Mouse (Mus musculus) kidney, postnatal 4 days (tissue): ENCODE measurements around the gene Faim2.
A peak's percentile ranks its signal among the peaks of the same experiment; 100 is the strongest.

Source experiments
- DNase-seq, 2 experiments: peaks; one replicate each; pipeline ENCODE4 v3.0.0; 2021; ENCODE audit warnings: mixed read lengths in 2 of 2

The Faim2 gene

DNA sequence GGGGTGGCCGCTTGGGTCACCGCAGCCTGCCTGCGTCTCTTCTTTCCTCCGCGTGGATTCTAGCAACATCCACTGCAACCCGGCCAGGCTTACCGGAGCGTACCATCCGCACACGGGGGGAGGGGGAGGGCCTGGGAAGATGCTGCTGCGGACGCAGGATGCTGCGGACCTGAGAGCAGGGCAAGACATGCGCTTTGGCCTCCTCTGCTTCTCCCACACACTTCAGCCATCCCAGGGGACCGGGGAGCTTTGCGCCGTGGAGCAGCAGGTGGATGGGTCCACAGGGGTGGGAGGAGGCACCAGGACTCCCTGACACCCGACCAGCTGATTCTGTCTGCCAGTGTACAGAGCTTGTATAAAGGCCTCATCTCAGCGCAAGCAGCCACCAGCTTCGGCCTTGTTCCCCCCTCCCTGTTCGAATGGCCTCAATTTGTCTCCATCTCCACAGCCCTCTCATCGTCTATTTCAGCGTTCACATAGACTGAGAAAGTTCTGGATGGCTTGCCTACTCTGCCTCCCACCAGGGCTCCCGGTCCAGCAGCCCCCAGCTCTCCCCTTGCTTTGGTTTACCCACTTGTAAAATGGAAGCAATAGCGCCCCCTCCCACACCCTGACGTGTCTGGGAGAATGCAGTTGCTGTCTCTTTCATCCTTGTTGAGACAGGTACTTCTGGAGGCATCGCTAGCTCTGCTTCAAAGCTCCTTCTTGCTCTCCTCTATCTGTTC, at the start of gene Faim2:
TSS of gene Faim2 (minus strand) at position 537 of the 725 bp plus-strand sequence.
- DNase-seq, result peak; percentile 27 to 33

DNA sequence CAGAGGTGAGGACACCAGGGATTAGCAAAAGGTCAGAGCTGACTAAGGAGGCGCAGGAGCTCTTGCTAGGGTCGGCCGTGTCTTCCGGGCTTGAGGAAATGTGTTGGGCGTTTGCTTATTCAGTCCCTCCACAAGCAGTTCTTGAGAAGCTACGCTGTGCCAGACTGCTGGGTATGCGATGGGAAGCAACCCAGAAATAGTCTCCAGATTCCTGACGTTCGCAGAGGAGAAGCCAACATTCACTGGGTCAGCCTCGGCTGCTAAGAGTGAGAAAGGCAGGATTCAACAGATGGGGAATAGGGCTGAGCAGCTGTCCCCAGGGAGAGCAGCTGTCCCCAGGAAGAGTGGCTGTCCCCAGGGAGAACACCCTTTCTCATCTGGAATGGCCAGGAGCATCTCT, 41.2 kb upstream of the Faim2 start:
- DNase-seq, result no peak

DNA sequence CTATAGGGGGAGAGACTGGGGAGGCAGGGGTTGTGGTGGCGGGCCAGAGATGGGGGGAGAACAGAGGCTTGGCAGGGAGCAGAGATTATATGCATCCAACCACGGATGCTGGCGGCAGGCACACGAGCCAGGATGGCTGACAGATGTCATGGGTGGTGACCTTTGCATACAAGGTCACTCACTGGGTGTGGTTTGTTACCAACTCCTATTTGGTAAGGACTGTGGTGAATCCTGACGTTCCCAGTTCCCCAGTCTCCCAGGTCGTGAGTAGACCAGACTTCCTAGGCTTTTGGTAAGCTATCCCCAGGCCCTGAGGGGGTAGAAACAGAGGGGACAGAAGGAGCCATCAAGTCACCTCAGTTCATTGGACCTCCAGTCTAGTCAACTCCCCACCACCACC, 40.7 kb upstream of the Faim2 start:
- DNase-seq, result no peak

DNA sequence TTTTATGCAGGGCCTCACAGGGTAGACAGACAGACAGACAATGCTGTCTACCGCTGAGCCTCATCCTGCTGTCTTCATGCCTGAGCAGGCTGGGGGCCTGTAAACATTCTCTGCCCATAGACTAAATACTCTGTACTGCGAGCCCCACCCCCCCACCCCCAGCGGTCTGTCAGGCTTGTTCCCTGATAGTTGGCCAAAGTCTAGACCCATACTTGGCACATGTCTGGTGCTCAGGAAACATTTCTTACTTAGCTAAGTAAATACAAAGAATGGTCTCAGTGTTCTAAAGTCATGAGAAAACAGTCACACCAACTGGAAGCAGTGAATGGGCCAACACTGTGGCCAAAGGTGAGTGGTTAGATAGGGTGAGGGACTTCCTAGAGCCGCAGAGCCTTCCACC, 39.4 kb upstream of the Faim2 start:
- DNase-seq, result no peak

DNA sequence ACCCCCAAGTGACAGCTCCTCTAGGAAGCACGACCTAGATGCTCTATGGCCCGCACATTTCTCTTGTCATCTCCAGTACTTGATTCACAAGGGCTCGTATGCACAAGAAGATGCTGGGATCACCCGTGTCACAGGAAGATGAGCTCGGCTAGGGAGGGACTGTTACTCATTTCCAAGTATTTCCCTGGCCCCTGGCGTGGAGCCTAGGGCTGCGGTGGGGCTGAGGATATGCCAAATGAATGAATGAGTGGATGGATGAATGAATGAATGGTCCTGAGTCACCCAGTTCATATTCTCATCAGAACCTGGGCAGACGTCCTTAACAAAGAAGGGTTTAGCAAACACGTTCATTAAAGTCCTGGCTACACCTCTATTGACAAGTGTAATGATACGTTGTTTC, 32.3 kb upstream of the Faim2 start:
- DNase-seq, result no peak

DNA sequence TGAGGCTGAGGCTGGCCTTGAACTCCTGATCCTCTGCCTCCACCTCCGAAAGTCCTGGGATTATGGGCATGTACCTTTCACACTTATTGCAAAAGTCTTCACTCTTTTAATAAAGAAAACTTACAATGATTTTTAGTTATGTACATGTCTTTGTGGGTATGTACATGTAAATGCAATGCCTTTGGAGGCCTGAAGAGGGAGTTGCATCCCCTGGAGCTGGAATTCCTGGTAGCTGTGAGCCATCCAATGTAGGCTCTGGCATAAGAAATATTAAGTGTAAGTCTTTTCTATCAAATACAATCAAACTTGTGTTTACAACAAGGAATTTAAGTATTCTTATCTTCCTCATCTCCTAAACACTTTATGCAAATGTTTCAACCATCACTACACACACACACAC, 31.0 kb upstream of the Faim2 start:
- DNase-seq, result no peak

DNA sequence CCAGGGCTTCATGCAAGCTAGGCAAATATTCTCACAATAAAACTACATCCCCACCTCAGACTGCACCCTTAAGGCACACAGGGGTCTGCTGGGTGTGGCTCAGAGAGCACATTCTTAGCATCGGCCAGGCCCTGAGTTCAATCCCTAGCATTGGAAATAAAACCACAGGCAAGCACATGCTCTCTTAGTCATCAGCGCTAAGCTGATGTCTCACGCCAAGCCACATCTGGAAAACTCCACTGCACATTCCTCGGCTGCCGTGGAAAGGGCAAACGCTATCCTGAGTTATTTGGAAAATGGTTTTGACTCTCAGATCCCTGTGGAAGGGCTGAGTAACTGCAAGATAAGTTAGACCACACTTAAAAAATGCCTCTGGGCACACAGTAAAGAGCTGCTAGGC, 25.8 kb upstream of the Faim2 start:
- no peak for DNase-seq

DNA sequence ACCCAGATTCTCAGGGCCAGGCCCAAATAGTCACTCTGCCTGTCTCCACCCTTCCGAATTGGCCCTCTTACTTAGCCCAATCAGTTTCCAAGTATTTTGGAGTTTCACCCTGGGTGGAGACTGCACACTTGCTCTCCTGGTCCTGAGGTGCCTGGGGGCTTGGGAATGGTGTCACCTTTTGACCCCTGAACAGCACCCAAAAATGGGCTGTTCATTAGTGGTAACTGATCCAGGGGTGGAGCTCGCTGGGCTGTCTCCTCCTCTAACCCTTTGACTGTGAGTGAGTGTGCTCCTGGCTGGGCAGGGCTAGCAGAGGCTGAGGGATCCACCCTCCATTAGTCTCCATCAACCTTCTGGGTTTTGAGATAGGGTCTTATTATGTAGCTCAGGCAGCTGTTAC, 21.9 kb upstream of the Faim2 start:
- DNase-seq, result no peak

DNA sequence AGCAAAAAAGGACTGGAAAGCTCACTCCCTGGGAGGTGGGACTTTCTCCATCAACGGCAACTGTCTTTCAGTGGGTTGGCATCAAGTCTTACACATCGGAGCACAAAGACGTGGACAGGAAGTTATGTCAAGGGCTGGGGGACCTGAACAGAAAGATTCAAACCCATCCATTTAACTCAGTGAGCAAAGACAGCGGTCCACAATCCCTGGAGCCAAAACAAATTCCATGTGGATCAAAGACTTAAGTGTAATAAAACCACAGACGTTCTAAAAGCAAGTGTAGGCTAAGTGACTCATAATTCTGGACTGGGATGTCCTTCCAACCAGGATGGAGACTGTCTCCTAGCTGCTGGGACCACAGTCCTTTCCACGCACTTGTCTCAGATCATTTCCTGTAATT, 19.8 kb upstream of the Faim2 start:
- no peak for DNase-seq

DNA sequence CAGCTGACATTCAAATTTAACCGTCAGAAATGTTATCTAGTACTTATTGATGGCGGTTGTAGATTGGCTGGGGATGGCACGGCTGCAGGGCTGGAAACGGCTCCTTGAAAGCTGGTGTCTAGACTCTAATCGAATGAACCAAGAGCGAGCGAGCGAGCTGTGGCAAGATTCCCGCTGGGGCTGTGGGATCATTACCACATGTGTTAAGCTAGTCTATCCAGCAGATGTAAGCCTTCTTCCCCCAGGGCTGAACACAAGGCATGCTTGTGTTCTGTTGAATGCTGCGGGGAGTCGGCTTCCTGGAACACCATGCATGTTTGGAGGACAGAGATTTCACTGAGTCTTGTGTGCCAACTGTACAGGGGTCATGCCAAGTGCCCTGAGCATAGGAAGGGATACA, 18.6 kb upstream of the Faim2 start:
- DNase-seq, result no peak

DNA sequence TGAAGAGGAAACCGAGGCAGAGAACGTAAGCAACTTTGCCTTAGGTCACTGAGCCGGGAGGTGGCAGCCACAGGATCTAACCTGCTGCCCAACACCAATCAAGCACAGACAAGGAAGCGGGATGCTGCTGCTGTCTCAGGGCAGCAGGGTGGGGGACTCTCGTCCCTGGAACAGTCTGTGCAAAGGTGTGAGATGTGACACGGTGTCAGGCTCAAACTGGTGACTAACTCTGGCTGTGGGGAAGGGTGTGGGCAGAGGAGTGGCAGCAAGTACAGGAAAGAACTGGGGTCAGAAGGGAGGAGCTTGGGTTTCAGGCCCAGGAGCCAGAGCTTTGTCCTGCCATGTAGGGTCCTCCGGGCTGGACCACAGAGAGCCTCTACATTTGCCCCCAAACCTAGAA, 16.1 kb upstream of the Faim2 start:
- DNase-seq, result no peak

DNA sequence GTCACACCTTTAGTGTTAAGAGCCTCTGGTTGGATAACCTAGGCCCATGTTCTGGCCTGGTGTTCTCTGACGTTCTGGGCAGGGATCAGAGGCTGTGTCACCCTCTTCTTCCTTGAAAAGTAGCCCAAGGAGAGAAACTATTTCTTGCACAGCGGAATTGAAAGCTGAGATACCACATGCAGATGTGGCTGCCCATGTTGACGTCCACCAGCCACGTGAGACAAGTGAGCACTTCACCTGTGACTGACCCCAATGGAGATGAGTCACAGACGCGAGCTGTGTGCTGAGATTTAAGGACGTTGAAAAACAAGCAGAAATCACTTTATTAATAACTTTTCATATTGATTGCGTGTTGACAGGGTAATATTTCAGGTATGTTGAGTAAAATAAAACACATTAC, 11.9 kb upstream of the Faim2 start:
- no peak for DNase-seq

DNA sequence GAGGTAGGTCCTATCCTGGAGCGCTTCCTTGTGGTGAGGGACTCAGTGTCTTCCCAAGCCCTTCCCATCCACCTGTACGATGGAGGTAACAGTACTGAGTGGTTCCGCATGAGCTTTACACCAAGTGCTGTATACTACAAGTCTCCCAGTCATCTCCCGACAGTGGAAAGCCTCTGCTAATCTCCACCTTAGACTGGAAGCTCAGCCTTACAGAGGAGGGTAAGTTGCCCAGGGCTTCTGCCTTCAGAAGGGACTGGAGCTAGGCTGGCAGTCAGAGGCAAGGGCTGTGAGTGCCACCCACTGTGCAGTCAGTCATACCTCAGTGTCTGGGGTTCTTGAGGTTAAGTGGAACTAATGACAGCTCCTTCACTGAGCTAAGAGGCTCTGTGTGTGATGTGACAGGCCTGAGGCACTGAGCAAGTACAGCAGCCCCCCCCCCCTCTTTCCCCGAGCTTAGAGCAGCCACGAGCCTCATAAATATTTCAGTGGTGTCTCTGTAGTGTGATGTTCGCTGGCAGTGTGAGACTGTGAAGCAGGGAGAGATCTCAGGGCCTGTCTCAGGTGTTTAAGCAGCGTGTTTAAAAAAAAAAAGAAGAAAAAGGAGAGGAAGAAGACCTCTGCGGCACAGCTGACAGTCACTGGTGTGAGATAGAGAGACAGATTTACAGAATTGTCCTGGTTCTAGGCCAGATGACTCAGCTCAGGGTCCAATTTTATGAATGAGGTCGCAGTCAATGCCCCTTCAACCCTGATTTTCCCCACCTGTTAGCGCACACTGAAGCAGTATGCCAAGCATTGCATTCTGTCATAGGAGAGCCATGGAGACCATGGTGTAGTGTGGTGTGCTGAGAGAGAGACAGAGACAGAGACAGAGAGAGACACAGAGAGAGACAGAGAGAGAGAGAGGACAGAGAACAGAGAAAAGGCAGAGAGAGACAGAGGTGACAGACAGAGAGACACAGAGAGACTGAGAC, 9.2 kb upstream of the Faim2 start:
- no peak for DNase-seq

DNA sequence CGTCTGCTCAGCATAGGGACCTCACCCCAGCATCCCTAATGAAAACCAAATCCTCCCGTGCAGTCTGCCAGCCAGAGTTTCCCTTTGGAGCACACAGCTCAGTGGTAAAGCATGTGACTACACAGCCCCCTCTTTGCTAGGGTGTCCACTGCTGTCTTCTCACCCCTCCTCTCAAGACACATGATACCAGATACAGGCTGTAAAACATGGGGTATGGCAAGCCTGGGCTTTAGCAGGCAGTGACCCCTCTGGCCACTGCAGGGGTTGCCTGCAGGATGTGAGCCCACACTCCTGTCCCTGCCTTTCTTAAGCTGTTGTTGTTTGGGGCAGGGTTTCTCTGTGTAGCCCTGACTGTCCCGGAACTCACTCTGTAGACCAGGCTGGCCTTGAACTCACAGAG, 4.1 kb upstream of the Faim2 start:
- DNase-seq, result peak in 1 of 2 experiments; percentile 14

DNA sequence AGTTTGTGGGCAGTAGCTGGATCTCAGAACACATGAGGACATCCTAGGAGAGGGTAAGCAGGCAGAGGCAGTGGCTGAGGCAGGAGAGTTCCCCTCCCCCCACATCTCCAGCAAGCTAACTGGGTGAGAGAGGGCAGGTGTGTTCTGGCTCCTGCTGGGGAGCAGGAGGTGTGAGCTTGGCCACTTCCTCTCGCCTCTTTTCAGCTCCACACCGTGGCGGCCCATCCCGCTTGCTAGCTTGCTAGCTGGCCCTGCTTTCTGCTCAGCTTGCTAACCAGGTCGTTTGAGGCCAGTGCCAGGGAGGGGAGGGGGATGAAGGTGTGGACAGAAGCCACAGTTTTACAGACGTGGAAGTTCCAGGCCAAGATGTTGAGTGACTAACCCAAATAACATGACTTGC, 3.2 kb upstream of the Faim2 start:
- peak in 1 of 2 experiments; percentile 14 for DNase-seq

DNA sequence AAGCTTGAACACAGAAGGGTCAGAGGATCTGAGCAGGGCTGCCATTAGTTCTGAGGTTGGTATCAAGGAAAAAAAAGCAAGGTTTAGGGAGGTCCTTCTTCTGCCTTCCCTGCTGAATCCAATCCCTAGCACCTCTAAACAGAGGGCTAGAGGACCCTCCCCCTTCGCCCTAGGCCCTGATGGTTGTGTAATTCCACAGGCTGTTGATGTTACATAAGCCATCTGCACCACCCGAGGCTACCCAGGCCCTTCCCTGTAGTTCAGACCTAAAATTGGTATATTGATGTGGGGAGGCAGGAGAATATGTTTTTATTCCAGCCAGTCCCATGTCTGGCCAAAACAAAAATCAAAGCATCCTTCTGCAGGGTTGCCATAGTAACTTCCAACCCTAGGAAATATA, 1.3 kb downstream of the Faim2 start:
- no peak for DNase-seq

DNA sequence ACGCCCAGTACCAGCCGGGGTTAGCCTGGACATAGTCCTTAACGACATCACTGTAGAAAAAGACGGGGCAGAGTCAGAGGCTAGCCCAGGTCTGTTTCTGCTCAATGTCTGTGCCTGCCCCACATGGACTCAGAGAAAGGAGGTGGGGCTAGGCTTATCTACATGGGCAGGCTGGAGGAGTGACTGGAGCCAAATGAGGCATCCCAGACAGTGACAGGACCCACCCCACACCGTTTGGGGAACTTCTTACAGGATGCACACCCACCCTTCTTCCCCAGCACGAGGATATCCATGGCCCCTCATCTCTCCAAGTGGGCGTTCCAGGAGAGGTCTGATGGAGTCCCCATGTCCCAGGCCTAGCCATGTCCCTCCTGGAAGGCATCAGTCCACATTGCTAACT, 7.7 kb downstream of the Faim2 start:
- DNase-seq, result no peak

DNA sequence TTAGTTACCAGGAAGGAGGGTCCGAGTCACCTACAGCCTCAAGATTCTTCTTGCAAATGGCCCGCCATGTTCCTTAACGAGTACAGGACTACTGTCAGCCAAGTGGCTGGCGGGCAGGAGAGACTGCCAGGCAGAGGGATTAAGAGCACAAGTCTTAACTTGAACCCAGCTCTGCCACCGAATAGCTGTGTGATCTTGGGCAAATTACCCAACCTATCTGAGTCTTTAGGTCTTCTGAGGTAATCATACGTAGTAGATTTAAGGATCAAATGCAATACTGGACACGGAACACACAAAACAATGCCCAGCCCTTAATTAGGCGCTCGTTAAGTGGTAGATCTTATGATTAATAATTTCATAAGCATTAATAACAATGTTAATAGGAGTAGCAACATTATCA, 8.3 kb downstream of the Faim2 start:
- no peak for DNase-seq

DNA sequence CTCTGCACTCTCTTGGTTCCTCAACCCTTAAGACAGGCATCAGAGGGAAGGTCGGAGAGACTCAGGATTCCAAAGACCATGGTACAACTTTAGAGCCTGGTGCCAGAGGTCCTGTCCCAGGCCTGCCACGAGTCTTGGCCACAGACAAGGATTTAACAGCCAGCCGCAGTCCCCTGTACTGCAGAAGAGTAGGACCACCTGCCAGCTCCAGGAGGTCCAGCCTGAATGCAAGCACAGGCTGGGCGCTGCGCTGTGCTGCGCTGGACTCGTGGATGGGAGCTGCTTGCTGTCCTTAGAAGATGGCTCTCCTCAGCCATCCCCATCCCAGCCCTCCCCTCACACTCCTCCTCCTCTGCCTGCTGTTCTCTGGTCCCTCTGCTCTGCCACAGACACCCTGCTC, 10.2 kb downstream of the Faim2 start:
- DNase-seq, result no peak

DNA sequence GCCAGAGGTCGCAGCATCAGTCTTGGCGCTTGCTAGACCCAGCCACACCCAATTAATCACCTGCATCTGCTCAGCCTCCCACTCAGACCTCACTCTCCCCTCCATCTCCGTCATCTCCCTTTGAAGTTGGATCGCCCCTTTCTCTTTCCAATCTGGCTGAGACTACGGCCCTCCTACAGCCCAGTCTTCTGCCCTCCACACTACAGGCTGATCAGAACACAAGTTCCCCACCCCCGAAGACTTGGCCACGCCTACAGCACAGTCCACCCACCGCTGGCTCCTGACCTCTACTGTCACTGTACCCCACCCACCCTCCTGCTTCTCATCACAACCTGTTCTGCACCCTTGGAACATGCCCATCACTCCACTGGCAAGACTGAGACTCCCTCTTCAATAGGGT, 11.2 kb downstream of the Faim2 start:
- no peak for DNase-seq

DNA sequence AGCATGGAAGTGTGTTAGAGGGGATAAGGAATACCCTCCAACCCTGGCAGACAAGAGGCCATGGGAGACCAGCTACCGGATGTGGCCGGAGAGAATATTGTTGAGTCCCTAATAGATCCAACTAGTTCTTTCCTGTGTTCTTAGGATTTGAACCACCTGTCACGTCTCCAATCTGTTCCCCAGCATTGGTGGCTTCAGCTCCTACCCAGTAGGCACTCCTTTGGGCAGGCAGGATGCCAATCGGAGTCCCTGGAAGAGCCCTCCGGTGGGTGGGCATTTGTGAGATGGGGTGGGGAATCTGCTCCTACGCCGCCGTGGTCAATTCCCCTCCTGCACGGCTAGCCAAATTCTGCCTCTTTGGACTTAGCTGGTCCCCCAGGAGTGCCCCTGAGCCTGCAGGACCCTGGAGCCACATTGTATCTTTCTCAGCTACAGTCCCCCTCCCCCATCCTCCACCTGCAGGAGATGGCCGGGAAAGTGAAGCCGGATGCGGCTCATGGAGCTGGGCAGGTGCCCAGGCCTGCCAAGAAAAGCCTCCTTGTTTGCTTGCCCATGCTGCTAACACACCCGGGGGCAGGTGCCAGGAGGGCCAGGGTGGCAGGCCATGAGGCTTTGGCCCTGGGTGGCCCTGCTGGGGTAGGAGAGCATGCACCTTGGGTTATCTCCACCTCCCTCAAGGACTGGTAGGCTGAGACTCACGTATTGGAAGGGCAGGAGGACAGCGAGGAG, 16.0 kb downstream of the Faim2 start:
- peak in 1 of 2 experiments; percentile 51 for DNase-seq

DNA sequence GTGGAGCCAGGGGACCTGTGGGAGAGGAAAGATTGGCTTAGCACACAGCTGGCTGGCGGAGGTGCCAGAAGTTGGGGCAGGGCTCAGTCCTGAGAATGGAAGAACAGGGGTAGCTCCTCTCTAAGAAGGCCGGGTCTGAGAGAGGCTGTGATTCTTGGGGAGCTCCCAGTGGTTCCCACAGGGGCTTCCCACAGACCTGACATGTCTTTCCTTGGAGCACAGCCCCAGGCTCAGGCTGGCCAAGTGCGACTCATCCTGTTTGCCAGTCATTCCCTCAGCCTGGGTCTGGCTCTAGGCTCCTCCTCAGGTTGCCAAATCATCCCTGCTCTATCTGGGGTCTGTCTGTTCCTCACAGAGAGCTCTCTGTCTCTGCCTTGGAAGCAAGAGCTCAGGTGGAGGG, 17.3 kb downstream of the Faim2 start:
- no peak for DNase-seq

DNA sequence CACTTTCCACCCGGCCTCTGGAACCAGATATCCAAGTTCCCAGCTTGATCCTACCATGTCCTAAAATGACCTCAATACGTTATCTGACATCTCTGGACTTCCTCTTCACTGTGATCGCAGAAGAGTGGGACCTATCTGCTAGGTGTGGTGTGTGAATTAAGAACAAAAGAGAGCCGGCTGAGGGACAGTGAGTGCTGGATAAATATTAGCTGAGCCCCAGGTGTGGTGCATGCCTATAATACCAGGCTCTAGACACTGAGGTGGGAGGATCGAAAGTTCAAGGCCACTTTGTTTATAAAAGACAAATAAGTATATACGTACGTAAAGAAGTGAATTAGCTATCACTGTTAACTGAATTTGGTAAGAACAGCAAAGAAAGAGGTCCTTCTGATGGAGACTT, 18.1 kb downstream of the Faim2 start:
- no peak for DNase-seq
